Comparison of ENCODE assay signal across 11 mouse cellular contexts in the genomic region with DNA sequence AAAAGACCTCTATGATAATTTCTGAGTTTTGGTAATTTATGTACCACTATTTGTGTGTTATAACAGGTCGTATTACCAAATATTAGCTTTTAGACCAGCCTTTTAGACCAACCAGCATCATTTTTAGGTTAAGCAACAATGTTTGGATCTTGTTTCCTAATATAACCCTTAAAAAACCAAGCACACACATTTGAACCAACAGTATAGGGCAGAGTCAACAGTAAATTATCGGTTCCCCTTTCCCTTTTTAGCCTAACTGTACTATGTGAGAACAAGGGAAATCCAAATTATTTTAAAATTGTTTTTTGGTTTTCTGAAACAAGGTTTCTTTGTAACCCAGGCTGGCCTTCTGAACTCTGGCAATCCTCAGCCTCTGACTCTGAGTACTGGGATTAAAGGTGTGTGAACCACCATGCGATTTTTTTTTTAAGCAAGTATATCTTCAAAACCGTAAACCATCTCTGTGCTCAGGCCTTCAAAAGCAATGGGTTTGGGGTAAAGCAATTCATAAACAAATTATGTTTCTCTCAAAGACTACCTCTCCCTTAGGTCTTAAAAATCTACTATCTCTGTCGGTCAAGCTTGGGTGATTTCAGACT. TPM values are rescaled to one million over a fixed set of nuclear protein-coding genes. Genes with fewer than 3 reads are reported as not detected.
DNase-seq lines count a peak whose midpoint lies in the region; ATAC-seq and TF ChIP-seq lines count a peak whose summit lies in the region.
"Had no signal": no experiment of that assay in that cellular context is flagged by ENCODE, and none has a peak within 500 bp of the region (broad histone marks: within the 10 kb centered on the region; RNA-seq: fewer than 3 reads in every experiment).

No protein-coding gene starts in this region.

- H3K4me3 ChIP-seq in hindbrain, postnatal 0 days (ENCODE audit: low read length), result no peak overlapping the region; the same call in 1 of the 2 replicates
- H3K4me3 ChIP-seq in hindbrain, embryonic 12.5 days, result no peak overlapping the region
- no peak overlapping the region; the same call in 1 of the 2 replicates for H3K4me3 ChIP-seq in neural tube, embryonic 13.5 days
- H3K4me3 ChIP-seq in stomach, embryonic 16.5 days (replicated peaks; ENCODE audit: low read length), result peak overlapping the region; percentile 79

- WGBS in hindbrain, postnatal 0 days, result 88% methylated on average over 5 of the region's 5 CpGs
- 80% methylated on average over 5 of the region's 5 CpGs for WGBS in hindbrain, embryonic 12.5 days
- WGBS in neural tube, embryonic 13.5 days, result 78% methylated on average over 5 of the region's 5 CpGs
- 78% methylated on average over 5 of the region's 5 CpGs for WGBS in stomach, embryonic 16.5 days

- DNase-seq in hindbrain, postnatal 0 days (ENCODE audit: low spot score), result no peak
- no peak for DNase-seq in neural tube, embryonic 10.5 days (ENCODE audit: extremely low spot score, low spot score)
- peak; percentile 54 for DNase-seq in induced T-regulatory cell, adult 2 months (ENCODE audit: low read depth)
- no peak for DNase-seq in layer of hippocampus, postnatal 14 days (ENCODE audit: low spot score in 2 of 2)
- DNase-seq: kidney, adult 8-10 months; retina, postnatal 1 day had no signal

- peaks cover 12% of the 10 kb centered on the region; the same call in 1 of the 2 replicates for H3K4me1 ChIP-seq in hindbrain, postnatal 0 days (ENCODE audit: insufficient read depth, low read length)
- H3K4me1 ChIP-seq in hindbrain, embryonic 12.5 days, result peaks cover 19% of the 10 kb centered on the region
- peaks cover 25% of the 10 kb centered on the region for H3K4me1 ChIP-seq in neural tube, embryonic 13.5 days (replicated peaks)
- peaks cover 16% of the 10 kb centered on the region for H3K4me1 ChIP-seq in stomach, embryonic 16.5 days (ENCODE audit: control insufficient read depth, insufficient read depth, low read length)

- no peak overlapping the region for H3K27ac ChIP-seq in hindbrain, postnatal 0 days
- no peak overlapping the region for H3K27ac ChIP-seq in hindbrain, embryonic 12.5 days
- no peak overlapping the region for H3K27ac ChIP-seq in neural tube, embryonic 13.5 days (replicated peaks)
- no peak overlapping the region for H3K27ac ChIP-seq in stomach, embryonic 16.5 days (ENCODE audit: low read length)

- peak overlapping the region; percentile 98; the same call in 1 of the 2 replicates for H3K4me2 ChIP-seq in hindbrain, postnatal 0 days (ENCODE audit: low read depth, low read length)
- no peak overlapping the region for H3K4me2 ChIP-seq in hindbrain, embryonic 12.5 days (replicated peaks)
- peak overlapping the region; percentile 98; the same call in 1 of the 2 replicates for H3K4me2 ChIP-seq in neural tube, embryonic 13.5 days
- peak overlapping the region; percentile 97; the same call in 1 of the 2 replicates for H3K4me2 ChIP-seq in stomach, embryonic 16.5 days (ENCODE audit: low read depth, low read length)

- TF ChIP-seq CTCF in hindbrain, postnatal 0 days (IDR thresholded peaks at IDR 0.05; ENCODE audit: low read depth), result no peak

- no peak for ATAC-seq in hindbrain, postnatal 0 days
- ATAC-seq in hindbrain, embryonic 12.5 days (ENCODE audit: low FRiP score), result no peak
- no peak for ATAC-seq in neural tube, embryonic 13.5 days (ENCODE audit: low read depth)
- no peak for ATAC-seq in stomach, embryonic 16.5 days (ENCODE audit: insufficient read depth, low FRiP score)
- ATAC-seq in erythroid progenitor cell, adult 5-6 weeks (replicated peaks; ENCODE audit: low FRiP score, poor library complexity, severe bottlenecking), result no peak
- ATAC-seq: forebrain, embryonic 16.5 days had no signal

- no peaks in the 10 kb centered on the region for H3K36me3 ChIP-seq in hindbrain, postnatal 0 days (ENCODE audit: insufficient read depth, low read length)
- no peaks in the 10 kb centered on the region for H3K36me3 ChIP-seq in hindbrain, embryonic 12.5 days
- no peaks in the 10 kb centered on the region for H3K36me3 ChIP-seq in neural tube, embryonic 13.5 days
- no peaks in the 10 kb centered on the region for H3K36me3 ChIP-seq in stomach, embryonic 16.5 days (ENCODE audit: control insufficient read depth, insufficient read depth, low read length)

- H3K9me3 ChIP-seq in hindbrain, postnatal 0 days (ENCODE audit: low read length), result no peaks in the 10 kb centered on the region
- no peaks in the 10 kb centered on the region for H3K9me3 ChIP-seq in hindbrain, embryonic 12.5 days (replicated peaks)
- no peaks in the 10 kb centered on the region for H3K9me3 ChIP-seq in neural tube, embryonic 13.5 days
- no peaks in the 10 kb centered on the region for H3K9me3 ChIP-seq in stomach, embryonic 16.5 days (replicated peaks; ENCODE audit: control insufficient read depth, low read length)

- H3K9ac ChIP-seq in hindbrain, postnatal 0 days (replicated peaks; ENCODE audit: low read length), result no peak overlapping the region
- no peak overlapping the region for H3K9ac ChIP-seq in hindbrain, embryonic 12.5 days
- H3K9ac ChIP-seq in neural tube, embryonic 13.5 days, result no peak overlapping the region
- H3K9ac ChIP-seq in stomach, embryonic 16.5 days (ENCODE audit: low read length), result no peak overlapping the region; the same call in 1 of the 2 replicates

- H3K27me3 ChIP-seq in hindbrain, postnatal 0 days (ENCODE audit: insufficient read depth, low read length), result peaks cover 11% of the 10 kb centered on the region; the same call in 1 of the 2 replicates
- H3K27me3 ChIP-seq in hindbrain, embryonic 12.5 days, result peaks cover 65% of the 10 kb centered on the region
- peaks cover 63% of the 10 kb centered on the region for H3K27me3 ChIP-seq in neural tube, embryonic 13.5 days
- no peaks in the 10 kb centered on the region for H3K27me3 ChIP-seq in stomach, embryonic 16.5 days (ENCODE audit: control insufficient read depth, insufficient read depth, low read length)

RNA-seq across cellular contexts. Expression of a gene that starts 3.6 kb away (rescaled TPM):
- total RNA-seq in hindbrain, postnatal 0 days (2014; rRNA removed), result 4.8 and 9.2 TPM in 2 replicates
- polyA plus RNA-seq in hindbrain, postnatal 0 days (2015; fragmentation: Nextera tagmentation; extraction: Ambion mirVana), result 2.9 and 4.5 TPM in 2 replicates
- polyA plus RNA-seq in hindbrain, embryonic 12.5 days (2016; fragmentation: Nextera tagmentation; extraction: Ambion mirVana), result 3.4 and 4.7 TPM in 2 replicates
- 1.8 and 2.0 TPM in 2 replicates for polyA plus RNA-seq in neural tube, embryonic 13.5 days (2015; fragmentation: Nextera tagmentation; extraction: Ambion mirVana)
- 12.7 and 12.9 TPM in 2 replicates for polyA plus RNA-seq in stomach, embryonic 16.5 days (2015; fragmentation: Nextera tagmentation; extraction: Ambion mirVana)
- 0.42 TPM in 1 of 2 replicates, not detected in the other for total RNA-seq in erythroid progenitor cell, adult 5-6 weeks (2015; ENCODE audit: low replicate concordance)
- 4.4 and 11.2 TPM in 2 replicates for total RNA-seq in erythroid progenitor cell, adult 5-6 weeks (2017; ENCODE audit: low replicate concordance)
- 10 to 100 TPM; 16.1 TPM for total RNA-seq in layer of hippocampus, postnatal 14 days (2021)
